Mouse (Mus musculus) intestine, embryonic 14.5 days (tissue): Measurements from ENCODE around the gene Vmn1r188. TPM values are rescaled to one million over a fixed set of nuclear protein-coding genes. Genes with fewer than 3 reads are reported as not detected.
"Not testable (repeated sequence)": the region's sequence is repeated elsewhere in the genome, so short reads cannot be mapped to it uniquely, and the experiment has no call there.

Experiments used
- ATAC-seq: fragments of 200-750 bp; cut with Nextera tagmentation; replicated peaks from 2 replicates; pipeline ENCODE4 v1.8.0; 2017; ENCODE audit warnings: low read depth, moderate number of reproducible peaks, moderate TSS enrichment, moderate library complexity; ENCODE audit not compliant: low FRiP score, low TSS enrichment
- DNase-seq: peaks from one replicate; pipeline ENCODE4 v3.0.0-alpha.2; 2018; ENCODE audit warnings: low spot score
- H3K27ac ChIP-seq: fragments of 300-500 bp; sonication (generic); 2 replicates; pipeline ENCODE4 v1.5.1; 2014; ENCODE audit warnings: low read depth, mild to moderate bottlenecking, control low read depth
- H3K27me3 ChIP-seq: fragments of 300-500 bp; sonication (generic); replicated peaks from 2 replicates; pipeline ENCODE4 v1.6.1; 2014; ENCODE audit warnings: low read length, control low read depth; ENCODE audit not compliant: control insufficient read depth, insufficient read depth
- H3K36me3 ChIP-seq: fragments of 300-500 bp; sonication (generic); 2 replicates; pipeline ENCODE4 v1.6.1; 2014; ENCODE audit warnings: low read length, control low read depth; ENCODE audit not compliant: control insufficient read depth, insufficient read depth
- H3K4me1 ChIP-seq: fragments of 300-500 bp; sonication (generic); replicated peaks from 2 replicates; pipeline ENCODE4 v1.6.1; 2014; ENCODE audit warnings: low read length, control low read depth, mixed read lengths; ENCODE audit not compliant: control insufficient read depth, insufficient read depth
- H3K4me2 ChIP-seq: fragments of 300-500 bp; sonication (generic); 2 replicates; pipeline ENCODE4 v1.6.1; 2014; ENCODE audit warnings: low read length
- H3K4me3 ChIP-seq: fragments of 300-500 bp; sonication (generic); 2 replicates; pipeline ENCODE4 v1.5.1; 2014; ENCODE audit warnings: low read depth, low read length, control low read depth, mixed read lengths
- H3K9ac ChIP-seq: fragments of 300-500 bp; sonication (generic); 2 replicates; pipeline ENCODE4 v1.6.1; 2014; ENCODE audit warnings: mild to moderate bottlenecking, low read length
- H3K9me3 ChIP-seq: fragments of 300-500 bp; sonication (generic); 2 replicates; pipeline ENCODE4 v1.6.1; 2016; ENCODE audit warnings: low read length, control low read depth; ENCODE audit not compliant: control insufficient read depth
- WGBS: fragments of 180-500 bp; shearing (Covaris S2); extraction: QIAGEN DNeasy Blood & Tissue Kit; methylation state at CpG from one replicate; pipeline ENCODE4 v1.1.7; 2014; 5-methylcytosine and 5-hydroxymethylcytosine counted together
- microRNA-seq: library from miRNA; unstranded; fragments of <30 nt; microRNA quantifications from one replicate; pipeline ENCODE4, GENCODE M21; 2016
- polyA plus RNA-seq: library from polyadenylated mRNA; unstranded; fragments of >200 nt; fragmentation: Nextera tagmentation; extraction: Ambion mirVana; gene quantifications from 2 replicates; pipeline ENCODE4 v1.2.1, GENCODE M21; 2014

Vmn1r188 gene
- polyA plus RNA-seq, 1 experiment from 2014 or later = not detected

GRCm38 (mm10) chr13:22105724-22106123 is 21.5 kb downstream of the Vmn1r188 start, which contains the start of gene Vmn1r189:
TSS of gene Vmn1r189 (minus strand) at chr13:22105824.
- not testable (repeated sequence) for H3K36me3 ChIP-seq, H3K27ac ChIP-seq, H3K9ac ChIP-seq, ATAC-seq, DNase-seq, H3K9me3 ChIP-seq, H3K4me1 ChIP-seq, H3K4me2 ChIP-seq, H3K27me3 ChIP-seq, H3K4me3 ChIP-seq
- 80% methylated on average over 2 of the region's 2 CpGs for WGBS

- H3K4me3 ChIP-seq, DNase-seq, H3K27ac ChIP-seq, H3K27me3 ChIP-seq, H3K4me2 ChIP-seq, H3K4me1 ChIP-seq, H3K36me3 ChIP-seq, H3K9me3 ChIP-seq, H3K9ac ChIP-seq: not testable (repeated sequence)
- 0 out of 2 replicates have a peak, but pooled peaks have one; percentile 47 for ATAC-seq
- WGBS = 56% methylated on average over 5 of the region's 5 CpGs
Observed at GRCm38 (mm10) chr13:22136495-22137293, 52.5 kb downstream of the Vmn1r188 start.

Small RNA genes lying within 50 kb of the gene (microRNA-seq; reads per million reads assigned to microRNA genes)
- gene Gm26300 (not detected), gene Gm44390 (not detected), gene Gm44486 (not detected)

Other genes starting within 250 kb of the Vmn1r188 start
- gene Zfp184, start 139.3 kb upstream of the Vmn1r188 start, polyA plus RNA-seq = 9.8 and 13.8 TPM in 2 replicates
- gene Pom121l2, start 103.2 kb upstream of the Vmn1r188 start, polyA plus RNA-seq = not detected in 2 replicates
- gene Prss16, start 74.7 kb upstream of the Vmn1r188 start, polyA plus RNA-seq = 0.46 and 1.1 TPM in 2 replicates
- 11.8 and 19.7 TPM in 2 replicates for gene Hist1h2ah, start 48.9 kb upstream of the Vmn1r188 start, polyA plus RNA-seq
- gene Hist1h2bk, start 48.6 kb upstream of the Vmn1r188 start, polyA plus RNA-seq = 5.2 and 7.5 TPM in 2 replicates
- gene Hist1h4i, start 43.1 kb upstream of the Vmn1r188 start, polyA plus RNA-seq = 18.9 and 19.6 TPM in 2 replicates
- 47.9 and 67.6 TPM in 2 replicates for gene Hist1h2ag, start 41.5 kb upstream of the Vmn1r188 start, polyA plus RNA-seq
- gene Hist1h2bj, start 41.2 kb upstream of the Vmn1r188 start, polyA plus RNA-seq = 10.2 and 14.0 TPM in 2 replicates
- not detected in 2 replicates for gene Vmn1r189, start 21.4 kb downstream of the Vmn1r188 start, polyA plus RNA-seq
- gene Vmn1r191, start 99.5 kb downstream of the Vmn1r188 start, polyA plus RNA-seq = not detected in 2 replicates
- not detected in 2 replicates for gene Vmn1r192, start 106.7 kb downstream of the Vmn1r188 start, polyA plus RNA-seq
- gene Vmn1r193, start 138.7 kb downstream of the Vmn1r188 start, polyA plus RNA-seq = not detected in 2 replicates
- gene Vmn1r194, start 159.8 kb downstream of the Vmn1r188 start, polyA plus RNA-seq = not detected in 2 replicates
- gene Vmn1r195, start 186.1 kb downstream of the Vmn1r188 start, polyA plus RNA-seq = not detected in 2 replicates
- gene Vmn1r196, start 205.5 kb downstream of the Vmn1r188 start, polyA plus RNA-seq = not detected in 2 replicates
- not detected in 2 replicates for gene Vmn1r197, start 240.1 kb downstream of the Vmn1r188 start, polyA plus RNA-seq